Mouse (Mus musculus) heart, adult 2 months (tissue): Measurements from ENCODE around the gene Shisa8. TPM values are rescaled to one million over a fixed set of nuclear protein-coding genes. Genes with fewer than 3 reads are reported as not detected.

Experiments used
- DNase-seq, 2 experiments: peaks; one replicate each; pipeline ENCODE4 v3.0.0; 2021
- H3K27ac ChIP-seq: fragments of 200-600 bp; 2 replicates; pipeline ENCODE4 v1.8.1; 2022
- H3K27me3 ChIP-seq: fragments of 200-500 bp; 2 replicates; pipeline ENCODE4 v1.6.1; 2012; ENCODE audit warnings: mild to moderate bottlenecking, low read length, inconsistent platforms, mixed read lengths; ENCODE audit not compliant: control insufficient read depth, insufficient read depth
- H3K36me3 ChIP-seq: fragments of 200-500 bp; 2 replicates; pipeline ENCODE4 v1.6.1; 2012; ENCODE audit warnings: low read length, inconsistent platforms; ENCODE audit not compliant: control insufficient read depth, insufficient read depth
- H3K4me1 ChIP-seq: fragments of 200-500 bp; 2 replicates; pipeline ENCODE4 v1.6.1; 2011; ENCODE audit warnings: low read length; ENCODE audit not compliant: control insufficient read depth, insufficient read depth
- H3K4me3 ChIP-seq: fragments of 200-600 bp; 2 replicates; pipeline ENCODE4 v1.8.1; 2022
- H3K79me2 ChIP-seq: fragments of 200-500 bp; replicated peaks from 2 replicates; pipeline ENCODE4 v1.6.1; 2012; ENCODE audit warnings: mild to moderate bottlenecking, inconsistent platforms, low read length, moderate library complexity, mixed read lengths; ENCODE audit not compliant: control insufficient read depth, insufficient read depth
- H3K9ac ChIP-seq: fragments of 200-500 bp; 2 replicates; pipeline ENCODE4 v1.6.1; 2012; ENCODE audit warnings: low read depth, mild to moderate bottlenecking, control low read depth, inconsistent platforms, low read length, mixed read lengths
- CTCF ChIP-seq: fragments of 200-600 bp; IDR thresholded peaks from 2 replicates; pipeline ENCODE4 v1.8.1; 2022; ENCODE audit warnings: antibody characterized with exemption, mild to moderate bottlenecking, moderate library complexity
- EP300 ChIP-seq: fragments of 200-500 bp; IDR thresholded peaks from 2 replicates; pipeline ENCODE4 v1.6.1; 2011; ENCODE audit warnings: low read depth, low read length, control low read depth; ENCODE audit not compliant: insufficient read depth
- POLR2A ChIP-seq: fragments of 200-500 bp; IDR thresholded peaks from 2 replicates; pipeline ENCODE4 v1.6.1; 2011; ENCODE audit warnings: mild to moderate bottlenecking, low read depth, low read length, control low read depth; ENCODE audit not compliant: insufficient read depth
- WGBS: fragments of 180-500 bp; shearing (Covaris S2); methylation state at CpG from one replicate; pipeline ENCODE4 v1.1.7; 2018; 5-methylcytosine and 5-hydroxymethylcytosine counted together
- intact Hi-C: fragments of 180-260 bp; cut with DNase I; formaldehyde crosslinking; loops from one replicate; pipeline ENCODE4 v1.15.1; 2025
- polyA plus RNA-seq: library from polyadenylated mRNA; depleted of rRNA; stranded (reverse); fragments of >200 nt; gene quantifications from 2 replicates; pipeline ENCODE4 v1.2.3, GENCODE M21; 2012
- total RNA-seq, 2 experiments: library from RNA; stranded (reverse); gene quantifications; 2 replicates each; pipeline ENCODE4 v1.2.3; 2021

The Shisa8 gene
- total and polyA plus RNA-seq, 3 experiments: 0.13 to 0.23 (median 0.21) TPM

- H3K36me3 ChIP-seq: no peaks in the 10 kb centered on the region
- TF ChIP-seq CTCF (no peak), POLR2A (no peak), EP300 (no peak)
- no peak overlapping the region for H3K4me3 ChIP-seq
- no peak overlapping the region for H3K27ac ChIP-seq
- intact Hi-C loops: no loop called here
- no peaks in the 10 kb centered on the region for H3K79me2 ChIP-seq
- DNase-seq: no peak
- H3K4me1 ChIP-seq: peaks cover 1% of the 10 kb centered on the region; the same call in 1 of the 2 replicates
- no peaks in the 10 kb centered on the region for H3K27me3 ChIP-seq
- H3K9ac ChIP-seq: no peak overlapping the region
- 52% methylated on average over 5 of the region's 5 CpGs for WGBS
These were observed 25.7 kb downstream of the Shisa8 start for GRCm38 (mm10) chr15:82186931-82187330.

GRCm38 (mm10) chr15:82186131-82186530, 26.5 kb downstream of the Shisa8 start:
- Histone ChIP-seq H3K27ac (no peak overlapping the region), H3K4me3 (no peak overlapping the region), H3K36me3 (no peaks in the 10 kb centered on the region), H3K9ac (no peak overlapping the region), H3K79me2 (no peaks in the 10 kb centered on the region), H3K27me3 (no peaks in the 10 kb centered on the region), H3K4me1 (peaks cover 1% of the 10 kb centered on the region; the same call in 1 of the 2 replicates)
- intact Hi-C loops: no loop called here
- no peak for TF ChIP-seq CTCF
- 44% methylated on average over 14 of the region's 14 CpGs for WGBS
- DNase-seq: peak in 1 of 2 experiments; percentile 41

GRCm38 (mm10) chr15:82185062-82185783, 27.4 kb downstream of the Shisa8 start:
- Histone ChIP-seq H3K4me1 (peaks cover 1% of the 10 kb centered on the region; the same call in 1 of the 2 replicates), H3K27me3 (no peaks in the 10 kb centered on the region), H3K79me2 (no peaks in the 10 kb centered on the region), H3K27ac (no peak overlapping the region), H3K4me3 (no peak overlapping the region), H3K36me3 (no peaks in the 10 kb centered on the region), H3K9ac (no peak overlapping the region)
- intact Hi-C loops: no loop called here
- 91% methylated on average over 14 of the region's 14 CpGs for WGBS
- TF ChIP-seq CTCF (no peak), EP300 (no peak), POLR2A (no peak)
- no peak for DNase-seq

GRCm38 (mm10) chr15:82184656-82185055, 28.0 kb downstream of the Shisa8 start:
- Histone ChIP-seq H3K27ac (no peak overlapping the region), H3K27me3 (no peaks in the 10 kb centered on the region), H3K4me3 (no peak overlapping the region), H3K36me3 (no peaks in the 10 kb centered on the region), H3K79me2 (no peaks in the 10 kb centered on the region), H3K9ac (no peak overlapping the region), H3K4me1 (peaks cover 1% of the 10 kb centered on the region; the same call in 1 of the 2 replicates)
- DNase-seq: no peak
- TF ChIP-seq POLR2A (no peak), CTCF (no peak), EP300 (no peak)
- WGBS: 94% methylated on average over 10 of the region's 10 CpGs
- intact Hi-C loops: no loop called here

- intact Hi-C loops: no loop called here
- Histone ChIP-seq H3K36me3 (no peaks in the 10 kb centered on the region), H3K27ac (no peak overlapping the region), H3K79me2 (no peaks in the 10 kb centered on the region), H3K9ac (no peak overlapping the region), H3K4me1 (peaks cover 1% of the 10 kb centered on the region; the same call in 1 of the 2 replicates), H3K4me3 (no peak overlapping the region), H3K27me3 (no peaks in the 10 kb centered on the region)
- 80% methylated on average over 7 of the region's 7 CpGs for WGBS
- DNase-seq: no peak
- no peak for TF ChIP-seq POLR2A
- no peak for TF ChIP-seq CTCF
- no peak for TF ChIP-seq EP300
These were observed 28.4 kb downstream of the Shisa8 start for GRCm38 (mm10) chr15:82184183-82184582.

GRCm38 (mm10) chr15:82183596-82183995, 29.0 kb downstream of the Shisa8 start:
- no peak overlapping the region for H3K27ac ChIP-seq
- no peak overlapping the region for H3K9ac ChIP-seq

More at GRCm38 (mm10) chr15:82183596-82183995, 29.0 kb downstream of the Shisa8 start:
- Histone ChIP-seq H3K4me1 (peaks cover 1% of the 10 kb centered on the region; the same call in 1 of the 2 replicates), H3K4me3 (no peak overlapping the region), H3K79me2 (no peaks in the 10 kb centered on the region), H3K27me3 (no peaks in the 10 kb centered on the region), H3K36me3 (no peaks in the 10 kb centered on the region)
- no peak for DNase-seq
- WGBS: 89% methylated on average over 10 of the region's 10 CpGs
- intact Hi-C loops: no loop called here
- no peak for TF ChIP-seq POLR2A
- TF ChIP-seq CTCF: no peak
- no peak for TF ChIP-seq EP300
